Mouse (Mus musculus): ENCODE results near the gene Rnf144b.

Gene Rnf144b

DNA sequence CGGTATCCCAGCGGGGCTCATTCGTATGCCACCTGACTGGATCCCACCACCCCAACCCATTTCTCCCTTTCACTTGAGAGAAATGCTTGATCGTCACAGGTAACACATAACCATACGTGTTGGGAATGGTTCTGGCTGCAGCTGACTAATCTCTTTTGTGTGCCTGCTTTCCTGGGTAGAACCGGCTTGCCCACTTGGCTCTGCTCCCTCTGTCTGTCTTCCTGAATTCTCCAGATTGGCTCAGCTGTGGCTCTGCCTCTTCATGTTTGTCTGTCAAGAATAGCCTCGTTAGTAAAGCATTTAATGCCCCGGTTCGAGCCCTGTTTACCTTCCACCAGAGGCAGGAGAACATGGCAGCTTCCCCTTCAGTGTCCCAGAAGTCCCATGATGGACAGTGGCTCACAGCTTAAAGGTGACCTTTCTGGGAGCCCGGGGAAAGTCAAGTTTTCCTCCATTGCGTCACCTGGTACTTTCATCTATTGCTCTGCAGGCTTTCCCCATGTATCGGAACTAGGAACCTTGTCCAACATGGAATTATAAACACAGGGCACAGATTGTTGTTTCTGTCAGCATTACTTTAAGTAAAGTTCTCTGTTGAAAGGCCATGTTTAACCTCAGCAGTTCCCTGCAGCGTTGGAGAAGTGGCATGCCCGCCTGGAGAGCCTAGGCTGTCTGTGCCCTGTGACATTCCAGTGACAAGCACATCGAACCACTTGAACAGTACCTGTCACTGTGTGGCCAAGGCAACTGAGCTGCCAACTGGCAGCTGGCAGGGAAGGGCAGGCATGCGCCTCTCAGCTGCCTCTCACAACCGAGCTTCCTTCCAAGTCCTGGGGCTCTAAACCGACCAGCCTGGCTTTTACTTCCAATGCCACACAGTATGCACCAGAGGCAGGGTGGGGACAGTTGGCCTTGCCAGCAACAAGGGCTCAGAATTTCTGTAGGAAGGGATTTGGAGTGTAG lies 101.4 kb downstream of the Rnf144b start:
- DNase-seq, result no peak

DNA sequence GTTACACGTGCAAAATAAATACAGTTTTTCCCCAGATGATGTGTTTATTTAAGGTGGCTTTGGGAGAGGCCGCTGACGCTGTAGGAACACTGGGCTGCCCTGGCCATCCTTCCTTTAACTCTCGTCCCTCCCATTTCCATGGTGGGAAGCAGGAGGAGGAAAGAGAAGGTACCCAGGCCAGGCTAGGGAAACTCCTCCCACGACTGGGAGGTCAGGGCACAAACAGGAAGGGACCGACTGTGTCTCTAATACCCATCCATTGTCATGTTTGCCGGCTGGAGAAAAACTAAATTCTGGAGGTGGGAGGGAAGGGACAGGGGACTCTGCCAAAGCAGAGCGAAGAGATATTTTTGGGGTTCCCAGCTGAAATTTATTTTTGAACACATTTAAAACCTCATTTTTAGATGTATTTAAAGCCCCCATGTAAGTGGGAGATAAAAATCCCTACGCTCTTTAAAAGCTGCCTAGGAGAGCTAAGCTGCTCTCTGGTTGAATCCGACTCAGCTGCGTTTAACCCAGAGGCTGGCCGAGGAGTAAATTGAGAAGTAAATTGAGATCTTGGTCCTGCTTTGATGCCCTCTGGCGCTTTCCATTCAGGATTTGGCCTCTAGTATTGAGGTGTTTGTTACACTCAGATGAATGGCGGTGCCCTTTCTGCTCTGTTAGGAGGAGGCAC lies 102.3 kb downstream of the Rnf144b start:
- DNase-seq, result peak; percentile 17 to 43

DNA sequence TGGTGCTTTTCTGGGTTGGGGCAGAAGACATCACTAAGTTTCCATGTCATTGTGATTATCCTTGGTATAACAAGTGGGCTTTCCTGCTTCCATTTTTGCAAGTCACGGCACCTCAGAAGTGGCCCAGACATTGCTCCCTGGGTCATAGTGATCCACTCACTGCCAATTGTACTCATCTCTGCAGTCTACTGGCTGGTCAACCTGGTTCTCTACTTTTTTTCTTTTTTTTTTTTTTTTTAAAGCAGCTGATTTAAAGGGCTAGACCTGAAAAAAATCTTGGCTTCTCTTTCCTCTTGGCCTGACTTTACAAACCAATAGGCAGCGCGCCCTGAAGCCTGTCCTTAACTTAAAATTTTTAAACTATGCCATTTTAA lies 102.9 kb downstream of the Rnf144b start:
- no peak for DNase-seq

DNA sequence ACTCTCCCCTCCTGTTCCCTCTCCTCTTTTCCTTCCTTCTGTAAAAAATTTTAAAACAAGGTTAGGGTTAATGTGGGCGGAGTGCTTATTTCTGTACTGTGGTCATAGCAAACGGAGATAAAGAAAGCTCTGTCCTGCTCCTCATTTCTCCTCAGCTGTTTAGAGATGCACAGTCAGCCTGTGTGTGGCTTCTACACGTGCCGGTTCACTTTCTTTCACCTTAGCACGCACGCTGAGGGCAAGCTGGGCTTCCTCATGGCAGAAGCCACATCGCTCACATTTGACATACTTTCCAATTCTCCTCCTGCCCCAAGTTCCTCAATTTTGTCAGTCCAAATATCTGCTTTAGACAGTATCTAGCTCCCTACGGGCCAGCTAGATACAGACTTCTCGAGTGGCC lies 103.3 kb downstream of the Rnf144b start:
- no peak for DNase-seq

DNA sequence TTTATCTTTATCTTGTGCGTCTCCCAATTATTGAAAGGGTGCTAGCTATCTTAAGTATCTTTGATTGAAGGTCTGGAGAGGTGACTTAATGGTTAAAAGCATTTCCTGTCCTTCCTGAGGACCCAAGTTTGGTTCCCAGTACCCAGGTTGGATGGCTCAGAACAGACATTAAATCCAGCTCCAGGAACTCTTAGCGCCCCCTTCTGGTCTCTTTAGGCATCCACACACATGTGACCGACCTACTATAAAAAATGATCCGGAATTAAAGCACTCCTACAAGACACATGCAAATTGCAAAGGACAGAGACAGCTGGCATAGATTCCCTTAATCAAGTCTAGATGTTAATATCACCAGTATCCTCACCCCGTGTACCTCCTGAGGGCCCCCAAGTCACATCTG lies 104.1 kb downstream of the Rnf144b start:
- no peak for DNase-seq

DNA sequence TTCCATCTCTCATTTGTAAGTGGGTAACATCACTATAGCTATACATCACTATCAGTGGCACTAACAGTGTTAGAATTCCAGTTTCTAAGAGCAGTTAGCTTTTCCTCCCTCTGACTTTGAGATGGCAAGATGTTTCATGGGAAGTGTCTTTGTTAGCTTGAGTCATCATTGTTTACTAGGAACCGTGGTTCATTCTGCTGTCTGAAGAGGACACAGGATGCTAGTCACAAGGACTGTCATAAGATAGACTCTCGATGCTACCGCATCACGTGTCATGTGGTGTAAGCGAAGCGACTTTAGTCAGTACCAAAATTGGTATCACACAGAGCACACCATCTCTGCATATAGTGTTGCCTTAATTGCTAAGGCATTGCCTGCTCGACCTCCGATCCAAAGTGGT lies 105.7 kb downstream of the Rnf144b start:
- DNase-seq, result no peak

DNA sequence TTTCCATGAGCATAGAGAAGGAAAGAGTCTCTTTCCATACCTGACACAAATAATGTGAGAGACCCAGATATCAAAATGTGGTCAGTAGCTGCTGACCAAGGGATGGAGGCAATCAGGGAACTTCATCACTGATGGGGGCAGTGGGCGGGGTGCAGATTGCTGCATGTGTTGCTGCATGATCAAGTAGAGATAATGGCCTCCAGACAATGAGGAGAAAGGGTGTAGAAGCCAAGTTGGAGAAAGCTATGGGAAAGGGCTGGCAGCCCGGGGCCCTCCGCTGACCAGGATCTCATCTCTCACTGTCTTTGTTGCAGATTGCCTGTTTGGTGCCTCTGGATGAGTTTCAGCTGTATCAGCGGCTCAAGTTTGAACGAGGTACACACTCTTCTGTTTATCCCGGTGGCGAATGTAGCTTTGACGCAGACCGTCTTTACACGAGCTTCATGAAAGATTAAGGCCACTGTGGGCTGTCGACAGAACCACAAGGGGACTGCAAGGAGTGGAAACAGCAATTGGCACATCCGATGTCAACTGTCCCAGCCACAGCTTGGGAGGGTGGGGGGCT lies 106.3 kb downstream of the Rnf144b start:
- no peak for DNase-seq

DNA sequence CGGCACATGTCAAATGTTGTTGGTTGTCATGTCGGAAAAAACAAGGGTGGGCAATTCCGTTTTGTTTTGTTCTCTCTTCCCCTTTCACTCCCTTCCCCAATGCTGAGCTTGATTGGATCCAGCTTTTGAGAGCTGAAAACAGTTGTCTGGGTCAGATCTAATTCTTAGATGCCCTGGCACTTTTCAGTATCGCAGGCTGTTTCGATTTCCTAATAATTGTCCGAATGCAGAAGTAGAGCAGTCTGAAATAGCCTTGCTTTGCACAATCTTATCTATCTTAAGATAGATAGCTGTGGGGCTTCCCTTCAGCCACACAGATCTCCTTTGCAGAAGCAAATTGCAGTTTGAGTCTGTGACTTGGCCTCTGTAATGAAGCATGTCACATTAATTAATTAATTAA lies 109.7 kb downstream of the Rnf144b start:
- DNase-seq, result no peak

DNA sequence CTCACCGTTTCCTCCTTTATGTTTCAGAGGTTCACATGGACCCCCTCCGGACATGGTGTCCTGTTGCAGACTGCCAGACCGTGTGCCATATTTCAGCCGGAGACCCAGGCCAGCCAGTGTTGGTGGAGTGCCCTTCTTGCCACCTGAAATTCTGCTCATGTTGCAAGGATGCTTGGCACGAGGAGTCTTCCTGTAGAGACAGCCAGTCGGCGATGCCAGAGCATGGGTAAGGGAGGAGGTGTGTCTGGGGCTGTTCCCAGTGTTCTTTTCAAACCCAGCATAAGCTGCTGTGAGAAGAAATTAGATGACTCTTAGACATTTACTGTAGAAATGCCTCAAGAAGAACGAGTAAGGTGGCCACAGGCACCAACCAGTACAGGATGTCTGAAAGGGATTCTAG lies 114.9 kb downstream of the Rnf144b start:
- DNase-seq, result no peak

DNA sequence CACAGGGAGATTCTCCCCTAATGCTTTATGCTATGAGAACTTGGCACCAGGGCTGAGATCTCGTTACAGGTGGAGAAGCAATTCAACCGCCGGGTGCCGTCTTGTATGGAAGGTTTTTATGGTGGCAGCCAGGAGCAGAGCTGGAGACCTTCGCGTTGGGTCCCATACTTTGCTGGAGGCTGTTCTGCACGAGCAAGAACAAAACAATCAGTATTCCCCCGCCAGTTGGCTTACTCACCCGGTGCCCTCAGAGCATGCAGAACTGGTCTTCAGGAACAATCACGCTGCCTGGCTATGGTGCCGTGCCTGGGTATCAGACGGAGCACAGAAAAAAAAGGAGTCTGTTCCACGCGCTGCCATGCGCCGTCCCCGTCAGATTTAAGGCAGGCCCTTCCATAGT lies 115.7 kb downstream of the Rnf144b start:
- DNase-seq, result peak; percentile 17 to 47

DNA sequence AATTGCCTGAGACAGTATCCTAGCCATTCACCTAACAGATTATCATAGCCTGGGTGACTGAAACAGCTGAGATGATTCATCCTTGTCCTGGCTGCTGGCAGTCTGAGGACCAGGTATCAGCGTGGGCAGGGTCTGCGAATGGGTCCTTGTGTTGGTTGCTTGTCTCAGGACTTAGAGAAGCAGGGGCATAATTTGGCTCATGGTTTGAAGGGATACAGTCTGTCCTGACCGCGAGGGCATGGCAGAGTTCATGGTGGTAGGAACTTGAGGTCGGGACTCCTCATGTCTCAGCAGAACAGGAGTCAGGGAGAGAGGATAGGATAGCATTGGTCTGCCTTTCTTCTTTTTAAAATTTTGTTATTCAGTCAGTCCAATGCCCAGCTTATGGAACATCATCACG lies 121.1 kb downstream of the Rnf144b start:
- DNase-seq, result no peak

DNA sequence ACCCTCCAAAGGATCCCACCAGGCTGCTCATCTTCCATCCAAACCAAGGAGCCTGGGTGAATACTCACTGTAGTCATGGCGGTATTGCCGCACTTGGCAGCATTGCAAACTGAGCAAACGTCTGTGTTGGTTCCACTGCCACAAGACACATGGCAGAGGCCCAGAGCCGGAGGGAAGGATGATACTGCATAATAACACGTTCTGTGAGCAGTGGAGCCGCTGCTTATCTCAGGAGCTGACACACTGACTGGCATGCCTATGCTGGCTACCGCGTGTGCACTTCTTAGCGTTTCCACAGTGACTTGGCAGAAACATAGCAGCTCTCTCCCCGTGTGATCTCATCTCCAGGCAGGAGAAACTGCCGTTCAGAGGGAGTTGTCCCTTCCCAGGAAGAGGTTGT lies 122.3 kb downstream of the Rnf144b start:
- DNase-seq, result no peak

DNA sequence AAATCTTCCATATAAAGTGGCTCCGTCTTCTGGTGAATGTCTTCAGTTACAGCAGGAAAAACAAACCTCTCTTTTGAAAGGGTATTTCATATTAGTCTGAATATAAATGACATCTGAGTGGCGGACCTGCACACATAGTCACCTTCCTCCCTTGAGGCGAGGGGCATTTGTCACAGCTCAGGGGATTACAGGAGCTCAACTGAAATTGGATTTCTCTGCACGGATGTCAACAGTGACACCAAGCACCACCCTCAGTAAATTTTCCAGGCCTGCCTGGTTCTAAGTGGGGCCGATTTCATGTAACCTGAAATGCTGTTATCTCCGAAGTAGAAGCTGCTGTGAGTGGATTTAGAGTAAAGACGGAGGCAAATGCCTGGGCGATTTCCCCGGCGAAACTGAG lies 124.0 kb downstream of the Rnf144b start:
- no peak for DNase-seq

DNA sequence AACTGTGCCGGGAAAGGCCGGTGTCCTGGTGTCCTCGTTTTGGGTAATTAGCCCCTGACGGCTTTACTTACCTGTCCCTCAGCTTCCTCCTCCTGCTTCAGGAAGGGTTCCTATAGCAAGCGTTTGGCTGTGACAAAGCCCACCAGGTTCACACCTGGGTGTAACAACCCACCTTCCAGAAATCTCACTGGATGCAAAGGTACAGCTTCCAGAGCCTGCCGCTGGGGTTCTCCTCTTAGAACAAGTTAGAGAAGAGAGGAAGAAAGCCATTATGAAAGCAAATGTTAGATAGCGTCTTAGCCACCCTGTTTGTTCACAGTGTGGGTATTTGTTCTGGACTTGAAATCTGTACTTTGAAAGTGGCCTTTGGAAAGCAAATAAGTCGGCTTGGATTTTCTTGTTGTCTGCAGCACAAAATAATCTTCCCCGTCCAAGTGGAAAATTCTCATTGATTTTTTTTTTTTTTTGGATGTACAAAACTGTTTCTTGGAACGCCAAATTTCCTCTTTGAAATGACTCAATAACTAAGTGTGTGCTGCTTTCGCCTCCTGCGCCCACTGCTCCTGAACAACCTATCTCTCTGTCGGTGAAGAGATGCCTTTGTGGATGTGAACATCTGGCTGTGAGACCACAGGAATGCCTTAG lies 124.8 kb downstream of the Rnf144b start:
- DNase-seq, result no peak

DNA sequence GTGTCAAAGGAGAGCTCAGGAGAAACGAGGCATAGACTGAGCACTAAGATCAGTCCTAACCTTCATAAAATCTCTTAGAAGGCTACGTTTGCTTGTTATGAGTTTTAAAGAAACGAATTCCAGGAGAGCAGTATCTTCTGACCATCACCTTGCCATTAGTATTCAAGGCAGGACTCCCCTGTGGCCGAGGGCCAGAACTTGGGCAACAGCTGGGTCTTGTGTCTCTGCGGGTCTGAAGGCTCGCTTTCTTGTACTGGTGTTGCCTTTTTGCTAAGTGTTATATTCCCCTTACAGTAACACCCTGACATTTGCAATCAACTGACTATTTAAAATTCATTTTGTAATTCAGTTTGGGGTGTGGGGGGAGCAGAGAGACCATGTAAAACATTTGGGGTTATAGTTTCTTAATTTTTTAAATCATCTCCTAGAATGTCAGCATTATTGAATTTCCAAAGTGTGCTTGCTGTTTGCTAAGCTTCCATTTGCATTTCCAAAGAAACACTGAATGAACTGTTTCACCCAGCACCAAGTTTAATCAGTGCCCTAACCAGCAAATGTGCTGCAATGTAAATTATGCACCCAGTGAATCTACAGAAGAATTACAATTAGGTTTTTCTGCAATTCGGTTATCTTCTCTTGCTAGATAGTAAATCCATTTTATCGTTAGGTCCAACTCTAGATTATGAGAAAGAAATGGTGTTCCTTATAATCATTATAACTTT lies 126.0 kb downstream of the Rnf144b start:
- no peak for DNase-seq

DNA sequence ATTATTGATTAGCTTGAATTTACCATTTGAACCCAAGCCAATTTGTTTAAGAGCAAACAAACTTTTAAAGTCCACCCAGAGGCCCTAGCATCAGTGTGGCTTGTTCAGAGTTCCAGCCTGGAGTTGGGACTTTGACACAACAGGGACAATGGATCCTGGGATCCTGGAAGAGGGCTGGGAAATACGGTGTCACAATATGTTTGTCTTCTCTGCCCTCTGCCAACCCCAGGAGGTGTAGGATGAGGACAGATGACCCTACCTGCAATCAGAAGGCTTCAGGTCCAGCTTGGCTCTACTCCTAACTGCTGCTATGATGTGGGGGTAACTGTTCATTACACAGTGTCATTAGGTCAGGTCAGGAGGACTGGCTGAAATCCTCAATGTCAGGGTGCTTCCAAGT lies 128.2 kb downstream of the Rnf144b start:
- DNase-seq, result no peak

DNA sequence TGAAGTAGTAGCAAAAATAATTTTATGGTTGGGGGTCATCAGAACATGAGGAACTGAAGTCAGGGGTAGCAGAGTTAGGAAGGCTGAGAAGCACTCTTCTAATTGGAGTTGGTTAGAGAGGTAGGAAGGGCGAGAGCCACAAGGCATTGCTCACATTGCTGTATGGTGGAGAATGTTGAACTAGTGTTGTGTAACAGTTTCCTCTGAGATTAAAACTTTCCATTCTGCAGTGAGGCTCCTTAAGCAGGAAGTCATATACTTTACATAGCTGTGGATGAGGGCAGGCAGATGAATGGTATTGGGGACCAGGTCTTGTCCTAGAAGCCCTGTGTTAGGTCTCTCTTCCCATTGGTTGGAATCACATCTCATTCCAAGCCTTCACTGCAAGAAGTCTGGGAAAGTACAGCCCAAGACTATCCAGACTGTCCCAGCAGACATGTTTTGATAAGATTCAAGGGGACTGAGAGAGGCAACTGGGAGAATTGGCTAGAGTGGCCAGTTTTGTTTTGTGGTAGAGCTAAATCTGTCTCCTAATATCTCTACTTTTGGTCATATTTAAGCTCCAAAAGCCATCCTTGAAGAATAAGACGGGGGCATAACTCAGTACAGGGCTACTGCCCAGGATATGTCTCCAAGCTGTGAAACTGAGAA lies 128.8 kb downstream of the Rnf144b start:
- DNase-seq, result no peak

DNA sequence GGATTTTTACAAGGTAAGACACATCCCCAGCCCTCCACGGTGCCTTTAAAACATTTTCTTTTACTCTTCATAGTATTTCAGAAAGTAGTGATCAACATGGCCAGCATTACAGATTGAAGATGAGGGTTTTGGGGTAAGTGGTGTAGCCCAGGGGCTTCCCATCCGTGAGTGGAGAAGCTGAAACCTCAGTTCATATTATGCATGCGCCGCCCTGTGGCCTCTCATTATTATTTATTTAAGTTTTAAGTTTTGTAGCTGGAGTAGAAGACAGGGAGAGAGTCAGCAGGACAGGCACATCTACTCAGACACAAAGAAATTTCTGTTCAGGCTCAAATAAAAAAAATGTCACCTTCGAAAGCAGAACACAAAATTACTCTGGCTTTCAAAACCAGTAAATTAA lies 131.3 kb downstream of the Rnf144b start:
- DNase-seq, result no peak

DNA sequence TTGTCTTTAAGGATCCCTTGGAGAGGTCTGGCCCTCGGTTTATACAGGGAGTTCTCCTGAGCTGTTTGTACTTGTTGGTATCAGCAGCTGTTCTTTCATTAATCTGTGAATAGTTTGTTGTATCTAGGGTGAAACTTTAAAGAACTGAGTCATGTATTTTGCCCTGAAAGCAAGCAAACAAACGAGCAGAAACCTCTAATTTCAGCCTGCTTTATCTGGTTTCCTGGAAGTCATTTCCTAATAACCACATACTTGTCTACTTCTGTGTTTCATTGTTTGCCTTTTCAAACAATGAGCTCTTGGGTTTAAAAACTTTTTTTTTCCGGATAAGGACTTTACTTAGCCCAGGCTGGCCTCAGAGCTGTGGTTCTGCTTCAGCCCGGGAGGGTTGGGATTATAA lies 136.8 kb downstream of the Rnf144b start:
- no peak for DNase-seq

DNA sequence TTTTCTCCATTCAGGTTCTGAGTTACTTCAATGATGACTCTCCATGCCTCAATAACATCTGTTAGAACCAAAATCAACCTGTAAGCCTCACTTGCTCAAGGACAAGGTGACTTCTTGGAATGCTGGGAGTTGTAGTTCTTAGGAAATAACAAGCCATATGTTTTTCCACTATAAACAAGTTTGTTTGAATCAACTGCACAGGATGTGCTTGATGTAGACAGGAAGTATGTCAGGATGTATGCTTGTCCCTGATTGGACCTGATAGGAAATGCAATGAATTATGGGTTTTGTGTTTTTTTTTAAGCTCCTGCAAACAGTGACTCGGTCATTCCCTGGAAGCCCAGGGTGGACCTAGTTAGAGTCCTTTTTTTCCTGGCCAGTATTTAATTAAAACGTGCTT lies 139.5 kb downstream of the Rnf144b start:
- DNase-seq, result no peak

DNA sequence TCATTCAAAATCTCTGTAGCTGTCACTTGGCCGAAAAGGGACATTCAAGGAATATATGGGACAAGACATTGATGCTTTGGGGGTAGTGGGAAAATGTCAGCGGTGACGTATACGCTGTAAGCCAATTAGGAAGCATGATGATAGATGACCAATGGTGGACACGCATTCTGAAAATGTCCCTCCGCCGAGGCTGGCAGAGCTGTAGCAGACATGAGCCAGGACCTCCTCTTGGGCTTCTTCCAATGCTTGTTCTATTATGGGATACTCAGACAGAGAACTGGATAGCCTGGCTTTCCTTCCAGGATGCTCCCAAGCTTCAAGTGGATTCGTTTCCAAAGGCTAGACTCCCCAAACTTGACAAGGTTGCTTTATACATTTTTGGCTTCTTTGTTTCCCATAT lies 141.9 kb downstream of the Rnf144b start:
- no peak for DNase-seq

DNA sequence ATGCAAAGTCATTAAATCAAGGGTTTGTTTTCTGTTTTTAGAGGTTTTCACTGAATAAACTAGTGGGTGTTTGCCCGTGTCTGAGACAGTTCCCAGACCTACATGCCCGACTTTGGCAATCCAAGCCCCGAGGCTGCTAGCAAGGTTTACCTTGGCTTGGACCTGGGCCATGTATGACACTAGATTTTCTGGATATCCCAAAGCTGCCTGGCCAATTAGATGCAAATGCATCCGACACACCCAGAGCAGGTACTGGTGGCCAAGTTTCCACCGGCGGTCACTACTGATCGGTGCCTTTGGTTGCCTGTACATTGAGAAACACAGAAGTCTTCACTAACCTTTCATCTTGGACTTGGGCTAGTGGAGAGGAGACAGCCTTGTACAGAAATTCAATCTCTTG lies 144.0 kb downstream of the Rnf144b start:
- no peak for DNase-seq

Measured in kidney, postnatal 4 days (tissue).